Comparison of ENCODE assay signal across 8 mouse cellular contexts in the genomic region with DNA sequence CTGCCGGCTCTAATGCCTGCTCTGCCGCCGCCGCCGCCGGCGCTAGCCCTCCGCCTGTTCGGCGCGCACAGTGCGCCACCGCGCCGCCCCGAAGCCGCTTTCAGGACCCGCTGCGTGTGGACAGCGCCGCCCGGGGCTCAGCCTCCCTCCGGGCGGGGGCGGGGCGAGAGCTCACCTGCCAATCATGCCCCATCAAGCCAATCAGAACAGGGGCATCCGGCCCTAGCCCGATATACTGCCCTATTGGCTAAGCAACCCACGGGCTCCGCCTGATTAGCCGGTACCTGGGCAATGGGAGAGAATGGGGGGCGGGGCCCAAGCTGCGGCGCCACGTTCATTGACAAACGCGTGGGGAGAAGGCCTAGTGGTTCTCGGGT. TPM values are rescaled to one million over a fixed set of nuclear protein-coding genes. Genes with fewer than 3 reads are reported as not detected.
A peak's percentile ranks its signal among the peaks of the same experiment; 100 is the strongest.
DNase-seq lines count a peak whose midpoint lies in the region; ATAC-seq and TF ChIP-seq lines count a peak whose summit lies in the region.

No protein-coding gene starts in this region.

- no peaks in the 10 kb centered on the region for H3K36me3 ChIP-seq in embryonic facial prominence, embryonic 13.5 days
- no peaks in the 10 kb centered on the region for H3K36me3 ChIP-seq in kidney, adult 2 months (ENCODE audit: control insufficient read depth, insufficient read depth, low read length)
- no peaks in the 10 kb centered on the region for H3K36me3 ChIP-seq in limb, embryonic 14.5 days (ENCODE audit: control insufficient read depth, insufficient read depth, low read length)
- no peaks in the 10 kb centered on the region for H3K36me3 ChIP-seq in midbrain, embryonic 15.5 days (replicated peaks)

- no peak overlapping the region for H3K9ac ChIP-seq in embryonic facial prominence, embryonic 13.5 days
- no peak overlapping the region for H3K9ac ChIP-seq in limb, embryonic 14.5 days (ENCODE audit: low read depth, low read length, severe bottlenecking)
- peak overlapping the region; percentile 18; the same call in 1 of the 2 replicates for H3K9ac ChIP-seq in midbrain, embryonic 15.5 days

- TF ChIP-seq POLR2A in kidney, adult 2 months (IDR thresholded peaks at IDR 0.05; ENCODE audit: low read depth, low read length), result no peak
- TF ChIP-seq POLR2A in limb, embryonic 14.5 days (IDR thresholded peaks at IDR 0.05; ENCODE audit: borderline replicate concordance, extremely low read depth, insufficient read depth, insufficient read length), result no peak

- H3K9me3 ChIP-seq in embryonic facial prominence, embryonic 13.5 days, result no peaks in the 10 kb centered on the region
- H3K9me3 ChIP-seq in limb, embryonic 14.5 days (ENCODE audit: control insufficient read depth, low read length), result no peaks in the 10 kb centered on the region
- H3K9me3 ChIP-seq in midbrain, embryonic 15.5 days, result no peaks in the 10 kb centered on the region

- under 1% methylated on average over 37 of the region's 38 CpGs for WGBS in embryonic facial prominence, embryonic 13.5 days
- WGBS in kidney, adult 2 months, result 1% methylated on average over 38 of the region's 38 CpGs
- WGBS in limb, embryonic 14.5 days, result 1% methylated on average over 23 of the region's 38 CpGs
- 0% methylated on average over 38 of the region's 38 CpGs for WGBS in midbrain, embryonic 15.5 days

- DNase-seq in adrenal gland, postnatal 4 days (ENCODE audit: low spot score in 2 of 2), result peak; percentile 81 to 85
- DNase-seq in heart, adult 9 months (ENCODE audit: low spot score in 2 of 2), result peak; percentile 54 to 67
- peak; percentile 85 for DNase-seq in kidney, adult 2 months
- peak; percentile 93 for DNase-seq in limb, embryonic 14.5 days (ENCODE audit: low spot score)
- peak; percentile 77 for DNase-seq in spleen, adult 12 weeks (ENCODE audit: low spot score)
- DNase-seq in adipocyte (ENCODE audit: low spot score), result no peak

- H3K27ac ChIP-seq in embryonic facial prominence, embryonic 13.5 days, result no peak overlapping the region
- no peak overlapping the region for H3K27ac ChIP-seq in kidney, adult 2 months (ENCODE audit: insufficient read depth, low read depth, low read length)
- no peak overlapping the region for H3K27ac ChIP-seq in limb, embryonic 14.5 days (replicated peaks; ENCODE audit: low read depth, low read length)
- peak overlapping the region; percentile 65 for H3K27ac ChIP-seq in midbrain, embryonic 15.5 days

- peaks cover 26% of the 10 kb centered on the region for H3K4me1 ChIP-seq in embryonic facial prominence, embryonic 13.5 days
- H3K4me1 ChIP-seq in kidney, adult 2 months (ENCODE audit: control insufficient read depth, insufficient read depth, low read length), result no peaks in the 10 kb centered on the region
- peaks cover 5% of the 10 kb centered on the region for H3K4me1 ChIP-seq in limb, embryonic 14.5 days (ENCODE audit: control insufficient read depth, insufficient read depth, low read length)
- H3K4me1 ChIP-seq in midbrain, embryonic 15.5 days, result peaks cover 32% of the 10 kb centered on the region

- H3K4me2 ChIP-seq in embryonic facial prominence, embryonic 13.5 days, result peak overlapping the region; percentile 78
- H3K4me2 ChIP-seq in limb, embryonic 14.5 days (replicated peaks; ENCODE audit: low read depth, low read length, severe bottlenecking), result peak overlapping the region; percentile 69
- peak overlapping the region; percentile 65 for H3K4me2 ChIP-seq in midbrain, embryonic 15.5 days

- TF ChIP-seq CTCF in kidney, adult 2 months (conservative IDR thresholded peaks at IDR 0.05; ENCODE audit: insufficient read depth, insufficient read length, low read depth, low read length), result no peak

- ATAC-seq in embryonic facial prominence, embryonic 13.5 days (ENCODE audit: insufficient number of reproducible peaks, insufficient read depth, low FRiP score, low TSS enrichment, low read depth), result peak; percentile 98
- peak; percentile 99 for ATAC-seq in limb, embryonic 14.5 days (ENCODE audit: low FRiP score, low read depth)
- ATAC-seq in midbrain, embryonic 15.5 days (replicated peaks), result peak; percentile 98

- peak overlapping the region; percentile 45 for H3K4me3 ChIP-seq in embryonic facial prominence, embryonic 13.5 days
- no peak overlapping the region; the same call in 1 of the 2 replicates for H3K4me3 ChIP-seq in kidney, adult 2 months (ENCODE audit: insufficient read depth, low read depth, low read length)
- peak overlapping the region; percentile 40 for H3K4me3 ChIP-seq in limb, embryonic 14.5 days (replicated peaks; ENCODE audit: low read length)
- H3K4me3 ChIP-seq in midbrain, embryonic 15.5 days, result peak overlapping the region; percentile 44

- peaks cover 100% of the 10 kb centered on the region for H3K27me3 ChIP-seq in embryonic facial prominence, embryonic 13.5 days
- H3K27me3 ChIP-seq in kidney, adult 2 months (replicated peaks; ENCODE audit: control insufficient read depth, insufficient read depth, low read length), result peaks cover 25% of the 10 kb centered on the region
- H3K27me3 ChIP-seq in limb, embryonic 14.5 days (ENCODE audit: control insufficient read depth, insufficient read depth, low read length), result peaks cover 99% of the 10 kb centered on the region
- peaks cover 85% of the 10 kb centered on the region for H3K27me3 ChIP-seq in midbrain, embryonic 15.5 days (replicated peaks)

RNA-seq across cellular contexts. Expression of gene Pax5, which starts 5.9 kb away (rescaled TPM):
- total RNA-seq in adrenal gland, postnatal 4 days (2021), result 1 to 10 TPM in 1 of 2 experiments, under 1 TPM in 1; 0.59 to 1.0 TPM
- not detected in 2 replicates for polyA plus RNA-seq in embryonic facial prominence, embryonic 13.5 days (2015; fragmentation: Nextera tagmentation; extraction: Ambion mirVana)
- 0.10 and 3.4 TPM in 2 replicates for polyA plus RNA-seq in kidney, adult 2 months (2012; rRNA removed)
- 0.05 and 0.13 TPM in 2 replicates for polyA plus RNA-seq in limb, embryonic 14.5 days (2012; rRNA removed)
- polyA plus RNA-seq in limb, embryonic 14.5 days (2014; fragmentation: Nextera tagmentation; extraction: Ambion mirVana), result not detected in 2 replicates
- 7.8 and 9.1 TPM in 2 replicates for polyA plus RNA-seq in midbrain, embryonic 15.5 days (2015; fragmentation: Nextera tagmentation; extraction: Ambion mirVana)

RNA-seq across cellular contexts. Expression of gene Zcchc7, which starts 51.3 kb away (rescaled TPM):
- 10 to 100 TPM; 49.1 to 53.2 TPM for total RNA-seq in adrenal gland, postnatal 4 days (2021)
- polyA plus RNA-seq in embryonic facial prominence, embryonic 13.5 days (2015; fragmentation: Nextera tagmentation; extraction: Ambion mirVana), result 43.6 and 50.1 TPM in 2 replicates
- 8.7 and 9.1 TPM in 2 replicates for polyA plus RNA-seq in kidney, adult 2 months (2012; rRNA removed)
- 32.5 and 39.2 TPM in 2 replicates for polyA plus RNA-seq in limb, embryonic 14.5 days (2012; rRNA removed)
- 35.2 and 36.7 TPM in 2 replicates for polyA plus RNA-seq in limb, embryonic 14.5 days (2014; fragmentation: Nextera tagmentation; extraction: Ambion mirVana)
- 35.3 and 37.1 TPM in 2 replicates for polyA plus RNA-seq in midbrain, embryonic 15.5 days (2015; fragmentation: Nextera tagmentation; extraction: Ambion mirVana)
